Mouse (Mus musculus) C2C12 (cell line): ENCODE results near the gene Cfap61.

Experiments
- CTCF ChIP-seq: IDR thresholded peaks from one replicate; pipeline ENCODE4 v1.5.1; 2011; ENCODE audit not compliant: control insufficient read depth, insufficient read depth, insufficient read length
- MYOG ChIP-seq: IDR thresholded peaks from one replicate; pipeline ENCODE4 v1.6.1; 2011; ENCODE audit not compliant: control insufficient read depth, insufficient read length; ENCODE audit errors: extremely low read depth

DNA sequence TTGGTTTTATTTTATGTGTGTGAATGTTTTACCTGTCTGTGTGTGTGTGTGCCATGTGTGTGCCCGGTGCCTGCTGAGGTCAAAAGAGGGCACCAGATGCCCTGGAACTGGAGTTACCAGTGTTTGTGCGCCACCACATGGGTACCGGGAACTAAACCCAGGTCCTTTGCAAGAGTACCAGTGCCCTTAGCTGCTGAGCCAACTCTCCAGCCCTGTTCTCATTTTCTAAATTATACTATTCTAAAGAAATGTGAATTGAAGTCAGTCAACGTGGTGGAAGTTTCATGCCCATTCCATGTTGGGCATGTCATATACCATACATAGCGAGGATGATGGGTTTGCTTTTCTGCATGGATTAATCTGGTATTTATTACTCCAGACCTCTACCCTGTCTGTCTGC, 162.9 kb downstream of the Cfap61 start:
- TF ChIP-seq CTCF: no peak
- TF ChIP-seq MYOG: no peak
